Mouse (Mus musculus) heart, embryonic 14.5 days (tissue): ENCODE results near the gene Rbm25. TPM values are rescaled to one million over a fixed set of nuclear protein-coding genes. Genes with fewer than 3 reads are reported as not detected.
"Not testable (repeated sequence)": the region's sequence is repeated elsewhere in the genome, so short reads cannot be mapped to it uniquely, and the experiment has no call there.

Source experiments
- ATAC-seq: fragments of 200-750 bp; cut with Nextera tagmentation; 2 replicates; pipeline ENCODE4 v1.8.0; 2017; ENCODE audit warnings: low read depth, moderate TSS enrichment; ENCODE audit not compliant: insufficient number of reproducible peaks, insufficient read depth, low FRiP score
- H3K27ac ChIP-seq, 2 experiments: fragments of 200-500 bp in 1 of 2; fragments of 300-500 bp in 1 of 2; sonication (generic) in 1 of 2; replicated peaks in 1 of 2; 2 replicates each; pipeline ENCODE4 v1.5.1; 2012 to 2014; ENCODE audit warnings: low read depth in 2 of 2, low read length in 2 of 2, control low read depth in 1 of 2, mild to moderate bottlenecking in 1 of 2, mixed read lengths in 1 of 2; ENCODE audit not compliant: control insufficient read depth in 1 of 2, insufficient read depth in 1 of 2
- H3K27me3 ChIP-seq: fragments of 300-500 bp; sonication (generic); 2 replicates; pipeline ENCODE4 v1.6.1; 2014; ENCODE audit warnings: mild to moderate bottlenecking, low read length, control low read depth; ENCODE audit not compliant: control insufficient read depth, insufficient read depth
- H3K36me3 ChIP-seq: fragments of 300-500 bp; sonication (generic); 2 replicates; pipeline ENCODE4 v1.6.1; 2014; ENCODE audit warnings: mild to moderate bottlenecking, control low read depth, low read length, mixed read lengths; ENCODE audit not compliant: control insufficient read depth, insufficient read depth
- H3K4me1 ChIP-seq, 2 experiments: fragments of 200-500 bp in 1 of 2; fragments of 300-500 bp in 1 of 2; sonication (generic) in 1 of 2; 2 replicates each; pipeline ENCODE4 v1.6.1; 2012 to 2014; ENCODE audit warnings: low read length in 2 of 2, control low read depth in 1 of 2, mixed read lengths in 1 of 2; ENCODE audit not compliant: control insufficient read depth in 2 of 2, insufficient read depth in 2 of 2
- H3K4me2 ChIP-seq: fragments of 300-500 bp; sonication (generic); 2 replicates; pipeline ENCODE4 v1.6.1; 2014; ENCODE audit warnings: mild to moderate bottlenecking, low read length
- H3K4me3 ChIP-seq, 2 experiments: fragments of 200-500 bp in 1 of 2; fragments of 300-500 bp in 1 of 2; sonication (generic) in 1 of 2; 2 replicates each; pipeline ENCODE4 v1.5.1; 2012 to 2014; ENCODE audit warnings: low read length in 2 of 2, mild to moderate bottlenecking in 2 of 2, control low read depth in 1 of 2, low read depth in 1 of 2, moderate library complexity in 1 of 2; ENCODE audit not compliant: control insufficient read depth in 1 of 2, insufficient read depth in 1 of 2
- H3K9ac ChIP-seq: fragments of 300-500 bp; sonication (generic); 2 replicates; pipeline ENCODE4 v1.6.1; 2014; ENCODE audit warnings: mild to moderate bottlenecking, low read length
- H3K9me3 ChIP-seq: fragments of 300-500 bp; sonication (generic); 2 replicates; pipeline ENCODE4 v1.6.1; 2016; ENCODE audit warnings: low read length, control low read depth; ENCODE audit not compliant: control insufficient read depth
- WGBS: fragments of 180-500 bp; shearing (Covaris S2); extraction: QIAGEN DNeasy Blood & Tissue Kit; methylation state at CpG from one replicate; pipeline ENCODE4 v1.1.7; 2014; 5-methylcytosine and 5-hydroxymethylcytosine counted together
- polyA plus RNA-seq: library from polyadenylated mRNA; unstranded; fragments of >200 nt; fragmentation: Nextera tagmentation; extraction: Ambion mirVana; gene quantifications from 2 replicates; pipeline ENCODE4 v1.2.1, GENCODE M21; 2014

Rbm25 gene
- polyA plus RNA-seq, 1 experiment from 2014 or later: 140 TPM

DNA sequence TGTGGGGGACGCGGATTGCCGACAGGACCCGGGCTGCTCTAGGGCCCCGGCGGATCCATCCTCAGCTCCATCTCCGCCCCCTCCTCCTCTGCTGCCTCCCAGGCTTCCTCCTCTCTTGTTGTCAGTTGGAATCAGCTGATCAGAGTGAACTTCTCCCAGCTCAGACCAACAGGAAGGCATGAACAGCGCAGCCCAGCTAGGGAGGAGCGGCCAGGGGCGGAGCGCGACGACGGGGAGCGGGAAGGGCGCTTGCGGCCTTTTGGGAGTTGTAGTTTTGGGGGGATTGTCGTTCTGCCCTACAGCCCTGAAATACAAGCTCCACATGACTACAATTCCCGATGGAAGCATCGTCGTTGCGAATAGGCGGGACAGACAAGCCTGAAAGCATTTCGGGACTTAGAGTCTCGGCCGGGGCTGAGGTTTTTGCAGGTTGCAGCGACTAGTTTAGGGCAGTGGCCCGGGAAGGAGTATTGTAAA lies 34.0 kb upstream of the Rbm25 start, which contains the start of gene Zfyve1:
Gene Zfyve1 (minus strand): TSS at position 198 of the 477 bp plus-strand sequence.
- ATAC-seq: peak; percentile 97
- 0% methylated on average over 28 of the region's 28 CpGs for WGBS
- H3K4me1 ChIP-seq: peaks cover 0 to 17% of the 10 kb centered on the region in 2 experiments; a peak in 2 of 4 replicates
- peaks cover 28% of the 10 kb centered on the region for H3K36me3 ChIP-seq
- H3K4me2 ChIP-seq: peak within 1 kb of the TSS; percentile 90
- peak within 1 kb of the TSS; percentile 75 to 86 for H3K27ac ChIP-seq
- H3K9ac ChIP-seq: peak within 1 kb of the TSS; percentile 96
- H3K27me3 ChIP-seq: no peaks in the 10 kb centered on the region
- H3K4me3 ChIP-seq: peak within 1 kb of the TSS; percentile 96 to 98
- H3K9me3 ChIP-seq: no peaks in the 10 kb centered on the region

DNA sequence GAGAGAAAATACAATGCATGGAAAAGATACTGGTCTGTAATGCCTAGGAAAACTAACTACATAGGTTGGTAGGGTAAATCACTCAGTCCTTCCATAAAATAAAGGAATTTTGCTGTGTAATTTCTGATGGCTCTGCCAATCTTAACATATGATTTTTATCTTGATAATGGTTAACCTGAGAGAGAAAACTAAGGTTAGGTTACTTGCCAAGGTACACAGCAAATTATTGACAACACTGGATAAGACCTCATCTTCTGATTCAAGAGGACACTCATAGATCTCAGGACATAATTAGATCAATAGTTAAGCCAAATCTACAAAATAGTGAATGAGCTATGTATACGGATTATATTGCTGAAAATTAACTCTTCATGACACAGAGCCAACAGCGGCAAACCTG lies 33.2 kb upstream of the Rbm25 start:
- Histone ChIP-seq H3K27ac (no peak overlapping the region), H3K9me3 (no peaks in the 10 kb centered on the region), H3K4me2 (no peak overlapping the region), H3K4me1 (peaks cover 0 to 17% of the 10 kb centered on the region in 2 experiments; a peak in 2 of 4 replicates), H3K36me3 (peaks cover 22% of the 10 kb centered on the region), H3K4me3 (no peak overlapping the region), H3K9ac (no peak overlapping the region), H3K27me3 (no peaks in the 10 kb centered on the region)
- ATAC-seq: no peak
- 80% methylated on average over 2 of the region's 2 CpGs for WGBS

DNA sequence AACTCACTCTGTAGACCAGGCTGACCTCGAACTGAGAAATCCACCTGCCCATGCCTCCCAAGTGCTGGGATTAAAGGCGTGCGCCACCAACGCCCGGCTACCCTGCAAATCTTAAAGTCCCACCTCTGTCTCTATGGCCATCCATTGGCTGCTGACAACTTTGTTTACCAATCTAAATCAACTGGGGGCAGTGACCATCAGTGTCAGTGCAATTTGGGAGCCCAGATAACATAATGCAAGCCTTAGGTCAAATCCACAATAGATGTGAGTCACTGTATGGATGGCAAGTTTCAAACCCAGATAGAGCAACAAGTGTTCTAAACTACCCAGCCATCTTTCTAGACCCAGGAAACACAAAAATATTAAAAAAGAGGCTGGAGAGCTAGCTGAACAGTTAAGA lies 28.8 kb upstream of the Rbm25 start:
- no peak overlapping the region for H3K9ac ChIP-seq
- H3K36me3 ChIP-seq: no peaks in the 10 kb centered on the region
- no peaks in the 10 kb centered on the region for H3K4me1 ChIP-seq
- no peak overlapping the region for H3K4me3 ChIP-seq
- no peaks in the 10 kb centered on the region for H3K27me3 ChIP-seq
- ATAC-seq: no peak
- H3K27ac ChIP-seq: no peak overlapping the region
- WGBS: 89% methylated on average over 5 of the region's 5 CpGs
- H3K4me2 ChIP-seq: no peak overlapping the region
- no peaks in the 10 kb centered on the region for H3K9me3 ChIP-seq

DNA sequence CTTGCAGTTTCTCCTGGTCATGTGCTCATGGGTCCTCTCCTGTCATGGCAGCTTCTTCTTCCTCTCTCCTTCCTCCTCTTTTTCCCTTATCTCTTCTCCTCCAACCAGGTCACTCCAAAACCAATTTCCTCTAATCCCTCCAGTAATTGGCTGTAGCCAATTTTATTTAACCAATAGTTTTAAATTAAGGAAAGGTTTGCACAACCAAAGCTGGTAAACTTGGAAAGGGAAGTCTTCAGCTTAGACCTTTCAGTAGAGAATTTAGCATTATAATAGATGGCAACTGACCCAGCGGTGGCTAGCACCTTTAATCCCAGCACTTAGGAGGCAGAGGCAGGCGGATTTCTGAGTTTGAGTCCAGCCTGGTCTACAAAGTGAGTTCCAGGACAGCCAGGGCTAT lies 24.6 kb upstream of the Rbm25 start:
- not testable (repeated sequence) for H3K4me3 ChIP-seq, H3K4me2 ChIP-seq, H3K27me3 ChIP-seq, H3K27ac ChIP-seq, H3K9ac ChIP-seq, H3K9me3 ChIP-seq, H3K36me3 ChIP-seq, H3K4me1 ChIP-seq, ATAC-seq
- 87% methylated on average over 2 of the region's 2 CpGs for WGBS

DNA sequence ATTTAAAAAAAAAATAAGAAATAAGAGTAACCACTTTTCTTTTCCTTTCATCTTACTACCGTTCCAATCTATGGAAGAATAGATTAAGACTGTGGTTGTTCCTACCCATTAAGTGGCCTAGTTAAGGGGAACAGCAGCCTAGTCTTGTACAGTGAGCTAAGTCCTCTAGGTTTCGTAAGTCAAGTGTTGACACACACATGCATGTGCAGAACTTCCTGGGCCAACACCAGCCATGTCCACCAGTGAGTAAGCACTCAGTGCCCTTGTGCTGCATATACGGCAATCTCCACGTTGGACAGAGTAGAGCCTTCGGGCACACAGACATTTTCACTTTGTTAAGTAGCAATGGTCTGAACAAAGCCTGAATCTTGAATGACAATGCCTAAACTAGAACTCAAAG lies 13.8 kb upstream of the Rbm25 start:
- Histone ChIP-seq H3K27me3 (no peaks in the 10 kb centered on the region), H3K4me3 (no peak overlapping the region), H3K9me3 (no peaks in the 10 kb centered on the region), H3K4me1 (no peaks in the 10 kb centered on the region), H3K4me2 (no peak overlapping the region), H3K27ac (no peak overlapping the region), H3K9ac (no peak overlapping the region), H3K36me3 (no peaks in the 10 kb centered on the region)
- no peak for ATAC-seq
- WGBS: 89% methylated on average over 5 of the region's 5 CpGs

DNA sequence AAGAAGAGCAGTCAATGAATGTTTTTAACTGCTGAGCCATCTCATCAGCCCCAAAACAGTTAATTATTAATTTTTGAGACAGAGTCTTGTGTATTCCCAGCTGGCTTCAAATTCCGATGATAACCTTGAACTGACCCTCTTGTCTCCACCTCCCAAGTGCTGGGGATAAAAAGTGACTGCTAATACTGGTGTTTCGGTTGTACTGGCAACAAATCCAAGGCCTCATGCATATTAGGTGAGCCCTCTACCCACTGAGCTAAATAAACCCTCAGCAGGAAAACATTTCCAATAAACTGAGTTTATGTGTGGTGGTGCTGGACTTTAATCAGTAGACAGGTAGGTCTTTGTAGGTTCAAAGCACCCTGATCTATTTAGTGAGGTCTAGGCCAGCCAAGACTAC lies 12.1 kb upstream of the Rbm25 start:
- H3K27me3 ChIP-seq: no peaks in the 10 kb centered on the region
- no peak overlapping the region for H3K4me3 ChIP-seq
- ATAC-seq: no peak
- H3K4me2 ChIP-seq: no peak overlapping the region
- H3K27ac ChIP-seq: no peak overlapping the region
- H3K9me3 ChIP-seq: no peaks in the 10 kb centered on the region
- 73% methylated on average over 2 of the region's 2 CpGs for WGBS
- no peaks in the 10 kb centered on the region for H3K36me3 ChIP-seq
- H3K4me1 ChIP-seq: no peaks in the 10 kb centered on the region
- H3K9ac ChIP-seq: no peak overlapping the region

DNA sequence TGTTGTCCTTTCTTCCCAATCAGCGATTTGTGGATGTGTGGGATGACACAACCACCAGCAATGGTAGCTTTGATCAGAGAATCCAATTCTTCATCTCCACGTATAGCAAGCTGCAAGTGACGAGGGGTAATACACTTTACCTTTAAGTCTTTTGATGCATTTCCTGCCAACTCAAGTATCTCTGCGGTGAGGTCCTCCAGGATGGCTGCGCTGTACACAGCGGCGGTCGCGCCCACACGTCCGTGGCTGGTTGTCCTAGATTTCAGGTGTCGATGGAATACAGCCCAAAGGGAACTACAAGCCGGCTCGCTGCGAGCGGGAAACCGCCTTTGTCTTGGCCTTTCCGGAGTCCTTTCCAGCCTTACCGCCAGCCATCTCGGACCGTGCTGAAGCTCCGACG lies 10.3 kb upstream of the Rbm25 start:
- not testable (repeated sequence) for H3K36me3 ChIP-seq, H3K9me3 ChIP-seq, H3K27ac ChIP-seq, H3K9ac ChIP-seq, H3K27me3 ChIP-seq, H3K4me1 ChIP-seq, ATAC-seq
- WGBS: 43% methylated on average over 23 of the region's 23 CpGs
- Histone ChIP-seq H3K4me2 (peak overlapping the region; percentile 52), H3K4me3 (peak overlapping the region; percentile 24 to 34)

DNA sequence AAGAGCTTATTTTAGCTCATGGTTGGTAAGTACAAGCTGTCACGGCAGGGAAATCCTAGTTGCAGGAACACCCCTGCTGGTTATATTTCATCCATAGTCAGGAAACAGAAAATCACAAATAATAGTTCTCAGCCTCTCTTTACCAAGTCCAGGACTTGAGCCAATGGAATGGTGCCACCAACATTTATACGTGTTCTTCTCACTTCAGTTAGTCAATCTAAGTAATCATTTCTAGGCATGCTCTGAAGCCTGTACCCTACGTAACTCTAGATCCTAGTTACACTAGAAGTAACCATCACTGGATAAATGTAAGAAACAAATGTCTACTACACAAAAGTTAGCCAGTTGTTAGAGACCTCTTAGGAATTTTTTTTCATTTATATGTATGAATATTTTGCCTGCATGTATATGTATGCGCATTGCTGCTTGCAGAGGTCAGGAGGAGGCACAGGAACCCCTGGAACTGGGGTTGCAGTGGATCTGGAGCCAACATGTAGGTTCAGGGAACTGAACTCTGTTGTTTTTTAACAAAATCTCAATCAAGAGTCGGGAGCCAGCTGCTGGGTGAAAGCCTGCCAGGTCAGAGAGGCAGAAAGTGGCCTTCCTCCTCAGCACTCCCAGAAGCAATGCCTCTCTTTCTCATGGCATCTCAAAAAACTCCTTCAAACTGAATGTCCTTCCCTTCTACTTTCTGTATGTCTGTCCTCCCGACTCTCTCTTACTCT lies 8.8 kb upstream of the Rbm25 start:
- Histone ChIP-seq H3K9me3 (no peaks in the 10 kb centered on the region), H3K9ac (no peak overlapping the region), H3K36me3 (no peaks in the 10 kb centered on the region), H3K4me3 (no peak overlapping the region), H3K27ac (no peak overlapping the region), H3K4me2 (no peak overlapping the region), H3K27me3 (no peaks in the 10 kb centered on the region), H3K4me1 (no peaks in the 10 kb centered on the region)
- 69% methylated on average over 6 of the region's 6 CpGs for WGBS
- ATAC-seq: no peak
